Mouse (Mus musculus): Measurements from ENCODE around the gene Slc8a1.

DNA sequence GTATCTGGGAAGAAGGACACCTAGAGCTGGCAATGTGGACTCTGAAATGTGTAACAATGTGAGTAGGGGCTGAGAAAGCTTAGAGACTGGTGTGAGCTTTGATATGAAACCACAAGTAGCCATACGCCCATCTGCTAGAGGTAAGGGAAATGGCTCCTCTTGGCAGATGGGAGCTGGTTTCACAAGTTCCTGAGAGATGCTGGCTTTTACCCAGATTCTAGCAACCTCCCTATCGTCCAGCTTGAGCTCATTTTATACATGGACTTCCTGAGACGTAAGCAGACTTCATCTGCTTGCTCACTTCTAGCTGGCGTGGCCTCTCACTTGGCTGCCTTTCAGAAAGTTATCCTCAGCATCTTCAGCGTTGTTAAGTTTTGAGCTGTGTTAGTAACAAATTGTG, 119.7 kb downstream of the Slc8a1 start:
- TF ChIP-seq POLR2A (IDR thresholded peaks at IDR 0.05; ENCODE audit: insufficient read depth, low read depth, low read length) (no peak), CTCF (IDR thresholded peaks at IDR 0.05; ENCODE audit: insufficient read depth, low read depth, low read length) (no peak)
